Mouse (Mus musculus): ENCODE data around the gene Psme2.

The Psme2 gene

GRCm38 (mm10) chr14:55576376-55576775, 14.5 kb downstream of the Psme2 start:
- in situ Hi-C loops (cut with MboI; ENCODE audit: low pct_unique_long_range_greater_than_20kb in 1 of 2, low sequenced_read_pairs in 2 of 2, unreplicated experiment in 1 of 2): no loop called here

GRCm38 (mm10) chr14:55575711-55576110, 15.2 kb downstream of the Psme2 start:
- in situ Hi-C loops (cut with MboI; ENCODE audit: low pct_unique_long_range_greater_than_20kb in 1 of 2, low sequenced_read_pairs in 2 of 2, unreplicated experiment in 1 of 2): no loop called here

- in situ Hi-C loops (cut with MboI; ENCODE audit: low pct_unique_long_range_greater_than_20kb in 1 of 2, low sequenced_read_pairs in 2 of 2, unreplicated experiment in 1 of 2): no loop called here
Observed at GRCm38 (mm10) chr14:55575302-55575701, 15.6 kb downstream of the Psme2 start, which contains the start of gene Fitm1. TSS of gene Fitm1 (plus strand) at chr14:55575617.

- in situ Hi-C loops (cut with MboI; ENCODE audit: low pct_unique_long_range_greater_than_20kb in 1 of 2, low sequenced_read_pairs in 2 of 2, unreplicated experiment in 1 of 2): no loop called here
Observed at GRCm38 (mm10) chr14:55571760-55572159, 19.2 kb downstream of the Psme2 start.

- in situ Hi-C loops (cut with MboI; ENCODE audit: low pct_unique_long_range_greater_than_20kb in 1 of 2, low sequenced_read_pairs in 2 of 2, unreplicated experiment in 1 of 2): no loop called here
Observed at GRCm38 (mm10) chr14:55570588-55570987, 20.3 kb downstream of the Psme2 start.

GRCm38 (mm10) chr14:55567496-55567895, 23.4 kb downstream of the Psme2 start:
- in situ Hi-C loops (cut with MboI; ENCODE audit: low pct_unique_long_range_greater_than_20kb in 1 of 2, low sequenced_read_pairs in 2 of 2, unreplicated experiment in 1 of 2): no loop called here

- in situ Hi-C loops (cut with MboI; ENCODE audit: low pct_unique_long_range_greater_than_20kb in 1 of 2, low sequenced_read_pairs in 2 of 2, unreplicated experiment in 1 of 2): no loop called here
Observed at GRCm38 (mm10) chr14:55565748-55566147, 25.2 kb downstream of the Psme2 start.

- in situ Hi-C loops (cut with MboI; ENCODE audit: low pct_unique_long_range_greater_than_20kb in 1 of 2, low sequenced_read_pairs in 2 of 2, unreplicated experiment in 1 of 2): no loop called here
Observed at GRCm38 (mm10) chr14:55563249-55563648, 27.7 kb downstream of the Psme2 start.

GRCm38 (mm10) chr14:55561860-55562259, 29.1 kb downstream of the Psme2 start:
- in situ Hi-C loops (cut with MboI; ENCODE audit: low pct_unique_long_range_greater_than_20kb in 1 of 2, low sequenced_read_pairs in 2 of 2, unreplicated experiment in 1 of 2): no loop called here

GRCm38 (mm10) chr14:55560202-55561073, 30.5 kb downstream of the Psme2 start, which contains the start of gene A730061H03Rik:
TSS of gene A730061H03Rik (minus strand) at chr14:55560406.
- in situ Hi-C loops (cut with MboI; ENCODE audit: low pct_unique_long_range_greater_than_20kb in 1 of 2, low sequenced_read_pairs in 2 of 2, unreplicated experiment in 1 of 2): no loop called here

GRCm38 (mm10) chr14:55559799-55560201, 31.1 kb downstream of the Psme2 start, which contains the start of gene Dcaf11:
TSS of gene Dcaf11 (plus strand) at chr14:55560006.
- in situ Hi-C loops (cut with MboI; ENCODE audit: low pct_unique_long_range_greater_than_20kb in 1 of 2, low sequenced_read_pairs in 2 of 2, unreplicated experiment in 1 of 2): no loop called here

- in situ Hi-C loops (cut with MboI; ENCODE audit: low pct_unique_long_range_greater_than_20kb in 1 of 2, low sequenced_read_pairs in 2 of 2, unreplicated experiment in 1 of 2): no loop called here
Observed at GRCm38 (mm10) chr14:55558740-55559448, 32.0 kb downstream of the Psme2 start.

GRCm38 (mm10) chr14:55557587-55557986, 33.3 kb downstream of the Psme2 start:
- in situ Hi-C loops (cut with MboI; ENCODE audit: low pct_unique_long_range_greater_than_20kb in 1 of 2, low sequenced_read_pairs in 2 of 2, unreplicated experiment in 1 of 2): no loop called here

GRCm38 (mm10) chr14:55557003-55557402, 33.9 kb downstream of the Psme2 start:
- in situ Hi-C loops (cut with MboI; ENCODE audit: low pct_unique_long_range_greater_than_20kb in 1 of 2, low sequenced_read_pairs in 2 of 2, unreplicated experiment in 1 of 2): no loop called here

GRCm38 (mm10) chr14:55555788-55556187, 35.1 kb downstream of the Psme2 start:
- in situ Hi-C loops (cut with MboI; ENCODE audit: low pct_unique_long_range_greater_than_20kb in 1 of 2, low sequenced_read_pairs in 2 of 2, unreplicated experiment in 1 of 2): no loop called here

GRCm38 (mm10) chr14:55554635-55555034, 36.3 kb downstream of the Psme2 start:
- in situ Hi-C loops (cut with MboI; ENCODE audit: low pct_unique_long_range_greater_than_20kb in 1 of 2, low sequenced_read_pairs in 2 of 2, unreplicated experiment in 1 of 2): no loop called here

GRCm38 (mm10) chr14:55551794-55552193, 39.1 kb downstream of the Psme2 start:
- in situ Hi-C loops (cut with MboI; ENCODE audit: low pct_unique_long_range_greater_than_20kb in 1 of 2, low sequenced_read_pairs in 2 of 2, unreplicated experiment in 1 of 2): no loop called here

- in situ Hi-C loops (cut with MboI; ENCODE audit: low pct_unique_long_range_greater_than_20kb in 1 of 2, low sequenced_read_pairs in 2 of 2, unreplicated experiment in 1 of 2): no loop called here
Observed at GRCm38 (mm10) chr14:55551347-55551746, 39.6 kb downstream of the Psme2 start.

- in situ Hi-C loops (cut with MboI; ENCODE audit: low pct_unique_long_range_greater_than_20kb in 1 of 2, low sequenced_read_pairs in 2 of 2, unreplicated experiment in 1 of 2): no loop called here
Observed at GRCm38 (mm10) chr14:55550191-55550590, 40.7 kb downstream of the Psme2 start.

Measured in mouse embryonic stem cell (cell line).